Mouse (Mus musculus): ENCODE results near the gene Fgfr2.

Fgfr2 gene

DNA sequence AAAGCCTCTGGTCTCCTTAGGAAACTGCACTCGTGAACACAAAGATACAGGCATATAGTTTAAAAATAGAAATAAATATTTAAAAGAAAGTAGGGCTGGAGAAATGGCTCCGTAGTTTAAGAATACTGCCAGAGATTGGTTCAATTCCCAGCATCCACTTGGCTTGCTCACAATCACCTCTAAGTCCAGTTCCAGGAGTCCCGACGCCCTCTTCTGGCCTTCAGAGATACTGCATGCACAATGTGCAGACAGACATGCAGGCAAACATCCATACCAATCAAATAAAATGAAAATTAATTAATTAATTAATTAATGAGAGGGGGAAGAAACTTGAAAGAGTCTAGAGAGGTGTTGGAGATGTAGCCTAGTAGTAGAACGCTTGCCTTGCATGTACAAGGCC lies 2856.1 kb downstream of the Fgfr2 start:
- Histone ChIP-seq H3K4me3 (replicated peaks; ENCODE audit: low read length) (peak overlapping the region; percentile 88; the same call in 1 of the 2 replicates), H3K9me3 (ENCODE audit: low read length) (0 out of 2 replicates have a peak, but pooled peaks cover 5% of the 10 kb centered on the region), H3K4me1 (replicated peaks; ENCODE audit: low read depth, low read length) (peaks cover 55% of the 10 kb centered on the region), H3K27me3 (ENCODE audit: insufficient read depth, low read length) (peaks cover 85% of the 10 kb centered on the region), H3K36me3 (ENCODE audit: insufficient read depth, low read length) (no peaks in the 10 kb centered on the region)
- no peak for TF ChIP-seq POU5F1 (IDR thresholded peaks at IDR 0.05; ENCODE audit: borderline replicate concordance, low read length)
- TF ChIP-seq CTCF (conservative IDR thresholded peaks at IDR 0.05; ENCODE audit: low read length) = peak; percentile 73

DNA sequence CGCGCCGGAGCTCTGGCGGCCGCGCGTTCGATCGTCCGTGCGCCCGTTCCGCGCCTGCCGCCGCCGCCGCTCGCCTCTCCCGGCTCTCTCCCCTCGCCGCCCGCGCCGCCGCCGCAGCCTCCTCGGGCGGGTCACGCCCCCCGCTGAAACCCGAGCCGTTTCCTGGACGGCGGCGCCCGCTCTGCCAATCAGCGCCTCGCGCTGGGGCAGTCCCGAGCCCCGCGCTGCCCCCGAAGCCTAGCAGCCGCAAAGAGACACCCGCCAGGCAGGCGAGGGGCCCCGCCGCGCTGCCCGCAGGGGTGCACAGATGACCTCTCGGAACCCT lies 2857.0 kb downstream of the Fgfr2 start:
- Histone ChIP-seq H3K4me3 (replicated peaks; ENCODE audit: low read length) (peak overlapping the region; percentile 88), H3K36me3 (ENCODE audit: insufficient read depth, low read length) (peaks cover 9% of the 10 kb centered on the region), H3K27me3 (ENCODE audit: insufficient read depth, low read length) (peaks cover 85% of the 10 kb centered on the region), H3K9me3 (ENCODE audit: low read length) (peaks cover 13% of the 10 kb centered on the region), H3K4me1 (replicated peaks; ENCODE audit: low read depth, low read length) (peaks cover 64% of the 10 kb centered on the region)
- TF ChIP-seq NANOG (IDR thresholded peaks at IDR 0.05; ENCODE audit: borderline replicate concordance, low read length) = no peak
- TF ChIP-seq CTCF (conservative IDR thresholded peaks at IDR 0.05; ENCODE audit: low read length) = no peak
- TF ChIP-seq POU5F1 (IDR thresholded peaks at IDR 0.05; ENCODE audit: borderline replicate concordance, low read length) = no peak

DNA sequence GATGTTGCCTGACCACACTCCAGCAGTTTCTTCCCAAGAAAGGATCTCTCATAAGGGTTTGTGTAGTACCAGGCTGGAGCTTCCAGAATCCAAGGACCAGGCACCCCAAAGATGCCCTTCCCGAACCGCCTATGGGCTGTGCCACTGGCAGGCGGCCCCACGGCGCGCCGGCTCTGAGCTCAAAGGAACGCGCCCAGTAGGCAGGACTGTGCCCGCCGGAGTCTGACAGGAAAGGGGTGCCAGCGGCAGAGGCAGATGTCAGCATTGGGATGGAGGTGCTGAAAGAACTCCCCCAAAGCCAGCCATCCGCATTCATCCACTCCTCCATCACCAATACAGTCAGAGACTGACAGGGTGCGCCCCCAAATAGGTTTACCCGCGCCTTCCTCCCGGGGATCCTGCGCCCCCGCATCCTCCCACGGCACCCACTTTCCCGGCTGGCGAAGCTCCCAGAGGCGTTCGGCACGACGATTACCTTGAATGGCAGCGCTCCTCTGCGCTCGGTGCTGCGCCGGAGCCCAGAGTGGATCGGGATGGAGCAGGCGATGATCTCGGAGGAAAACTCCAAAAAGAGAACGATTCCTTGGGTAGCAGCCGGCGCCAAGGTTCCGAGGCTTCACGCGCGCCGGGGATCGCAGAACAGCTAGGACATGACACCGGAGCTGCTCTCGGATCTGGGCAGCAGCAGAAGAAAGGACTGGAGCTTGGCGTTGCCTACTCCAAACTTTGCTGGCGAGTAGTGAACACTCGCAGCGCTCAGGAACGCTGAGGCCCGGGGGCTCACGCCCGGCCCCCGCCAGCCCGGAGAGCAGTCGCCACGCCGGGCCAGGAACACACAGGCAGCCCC lies 2857.6 kb downstream of the Fgfr2 start:
- Histone ChIP-seq H3K36me3 (ENCODE audit: insufficient read depth, low read length) (peaks cover 15% of the 10 kb centered on the region), H3K27me3 (ENCODE audit: insufficient read depth, low read length) (peaks cover 85% of the 10 kb centered on the region), H3K4me1 (replicated peaks; ENCODE audit: low read depth, low read length) (peaks cover 69% of the 10 kb centered on the region), H3K4me3 (replicated peaks; ENCODE audit: low read length) (peak overlapping the region; percentile 88), H3K9me3 (ENCODE audit: low read length) (peaks cover 19% of the 10 kb centered on the region)
- TF ChIP-seq NANOG (IDR thresholded peaks at IDR 0.05; ENCODE audit: borderline replicate concordance, low read length) (no peak), POU5F1 (IDR thresholded peaks at IDR 0.05; ENCODE audit: borderline replicate concordance, low read length) (no peak), CTCF (conservative IDR thresholded peaks at IDR 0.05; ENCODE audit: low read length) (no peak)

- Histone ChIP-seq H3K27me3 (ENCODE audit: insufficient read depth, low read length) (peaks cover 85% of the 10 kb centered on the region), H3K36me3 (ENCODE audit: insufficient read depth, low read length) (peaks cover 18% of the 10 kb centered on the region), H3K4me1 (replicated peaks; ENCODE audit: low read depth, low read length) (peaks cover 76% of the 10 kb centered on the region)
Measured at GRCm38 (mm10) chr7:130264616-130265318, 2858.4 kb downstream of the Fgfr2 start.

GRCm38 (mm10) chr7:130263799-130264351 lies 2859.3 kb downstream of the Fgfr2 start:
- peaks cover 78% of the 10 kb centered on the region for H3K4me1 ChIP-seq (replicated peaks; ENCODE audit: low read depth, low read length)
- peaks cover 89% of the 10 kb centered on the region for H3K27me3 ChIP-seq (ENCODE audit: insufficient read depth, low read length)
- TF ChIP-seq POU5F1 (IDR thresholded peaks at IDR 0.05; ENCODE audit: borderline replicate concordance, low read length) (no peak), CTCF (conservative IDR thresholded peaks at IDR 0.05; ENCODE audit: low read length) (no peak), NANOG (IDR thresholded peaks at IDR 0.05; ENCODE audit: borderline replicate concordance, low read length) (no peak)
- peaks cover 18% of the 10 kb centered on the region for H3K36me3 ChIP-seq (ENCODE audit: insufficient read depth, low read length)
- H3K9me3 ChIP-seq (ENCODE audit: low read length) = peaks cover 20% of the 10 kb centered on the region
- peak overlapping the region; percentile 88 for H3K4me3 ChIP-seq (replicated peaks; ENCODE audit: low read length)

More at GRCm38 (mm10) chr7:130264616-130265318, 2858.4 kb downstream of the Fgfr2 start:
- TF ChIP-seq CTCF (conservative IDR thresholded peaks at IDR 0.05; ENCODE audit: low read length) (no peak), POU5F1 (IDR thresholded peaks at IDR 0.05; ENCODE audit: borderline replicate concordance, low read length) (peak; percentile 67; the same call in 1 of the 2 replicates), NANOG (IDR thresholded peaks at IDR 0.05; ENCODE audit: borderline replicate concordance, low read length) (peak; percentile 98)
- Histone ChIP-seq H3K9me3 (ENCODE audit: low read length) (peaks cover 20% of the 10 kb centered on the region), H3K4me3 (replicated peaks; ENCODE audit: low read length) (peak overlapping the region; percentile 88)

DNA sequence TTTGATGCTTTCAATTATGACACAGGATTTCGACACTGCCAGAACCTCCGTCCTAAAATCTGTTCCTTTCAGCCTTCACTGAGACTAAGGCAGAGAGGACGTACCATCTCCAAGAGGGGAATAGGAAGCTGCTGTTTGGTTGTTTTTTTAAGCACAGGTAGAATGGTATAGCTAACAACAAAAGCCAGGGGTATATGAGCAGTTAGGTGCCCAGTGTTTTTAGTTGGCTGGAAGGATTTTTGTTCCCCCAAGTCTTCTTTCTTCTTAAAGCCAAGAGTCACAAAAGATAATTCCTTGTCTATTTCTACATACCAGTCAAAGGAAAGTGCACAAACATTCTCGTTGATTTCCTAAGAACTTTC lies 2859.9 kb downstream of the Fgfr2 start:
- TF ChIP-seq NANOG (IDR thresholded peaks at IDR 0.05; ENCODE audit: borderline replicate concordance, low read length) (no peak), POU5F1 (IDR thresholded peaks at IDR 0.05; ENCODE audit: borderline replicate concordance, low read length) (no peak), CTCF (conservative IDR thresholded peaks at IDR 0.05; ENCODE audit: low read length) (no peak)
- Histone ChIP-seq H3K4me3 (replicated peaks; ENCODE audit: low read length) (peak overlapping the region; percentile 88), H3K9me3 (ENCODE audit: low read length) (peaks cover 20% of the 10 kb centered on the region), H3K4me1 (replicated peaks; ENCODE audit: low read depth, low read length) (peaks cover 78% of the 10 kb centered on the region), H3K36me3 (ENCODE audit: insufficient read depth, low read length) (peaks cover 18% of the 10 kb centered on the region), H3K27me3 (ENCODE audit: insufficient read depth, low read length) (peaks cover 85% of the 10 kb centered on the region)

- Histone ChIP-seq H3K4me1 (replicated peaks; ENCODE audit: low read depth, low read length) (peaks cover 81% of the 10 kb centered on the region), H3K27me3 (ENCODE audit: insufficient read depth, low read length) (peaks cover 80% of the 10 kb centered on the region), H3K36me3 (ENCODE audit: insufficient read depth, low read length) (peaks cover 18% of the 10 kb centered on the region), H3K4me3 (replicated peaks; ENCODE audit: low read length) (no peak overlapping the region), H3K9me3 (ENCODE audit: low read length) (peaks cover 20% of the 10 kb centered on the region)
- no peak for TF ChIP-seq NANOG (IDR thresholded peaks at IDR 0.05; ENCODE audit: borderline replicate concordance, low read length)
- TF ChIP-seq POU5F1 (IDR thresholded peaks at IDR 0.05; ENCODE audit: borderline replicate concordance, low read length) = no peak
- no peak for TF ChIP-seq CTCF (conservative IDR thresholded peaks at IDR 0.05; ENCODE audit: low read length)
Measured at GRCm38 (mm10) chr7:130262528-130263232, 2860.5 kb downstream of the Fgfr2 start.

All from E14TG2a.4 (cell line).